Mouse (Mus musculus): ENCODE measurements around the gene Lrrc46.

DNA sequence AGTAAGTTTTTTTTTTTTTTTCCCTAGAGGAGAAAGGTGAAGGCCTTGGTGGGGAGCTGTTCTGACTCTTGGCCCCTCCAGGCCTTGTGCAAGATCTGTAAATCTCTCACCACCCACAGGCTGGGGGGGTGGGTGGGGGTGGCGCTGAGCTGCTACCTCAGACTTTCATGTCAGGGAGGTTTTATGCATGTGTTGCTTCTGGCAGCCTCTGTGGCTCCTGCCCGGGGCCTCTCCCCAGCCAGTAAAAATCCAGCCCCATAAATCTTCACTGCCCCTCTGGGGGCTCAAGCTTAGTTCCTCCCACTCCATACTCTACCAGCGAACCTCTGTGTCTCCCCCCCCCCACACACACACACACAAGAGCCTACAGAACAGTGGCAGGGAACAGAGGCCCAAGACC lies 54.7 kb downstream of the Lrrc46 start:
- TF ChIP-seq CTCF (IDR thresholded peaks at IDR 0.05; ENCODE audit: control insufficient read depth, insufficient read depth, insufficient read length) (no peak), FOSL1 (IDR thresholded peaks at IDR 0.05; ENCODE audit: insufficient read depth, low read length, poor library complexity, severe bottlenecking) (no peak), USF1 (IDR thresholded peaks at IDR 0.05; ENCODE audit: low read depth) (no peak), MAX (IDR thresholded peaks at IDR 0.05) (no peak), MYOD1 (IDR thresholded peaks at IDR 0.05; ENCODE audit: control insufficient read depth, insufficient read length, low read depth) (no peak), CEBPB (IDR thresholded peaks at IDR 0.05; ENCODE audit: low read depth) (no peak)

Measured in C2C12 (cell line).